Mouse (Mus musculus) cerebellum, postnatal 10 days (tissue): Measurements from ENCODE around the gene Rhbdd1.

Experiments used
- DNase-seq, 2 experiments: peaks; one replicate each; pipeline ENCODE4 v3.0.0; 2021; ENCODE audit warnings: mixed read lengths in 2 of 2

The Rhbdd1 gene

GRCm38 (mm10) chr1:82371636-82372428, 55.6 kb downstream of the Rhbdd1 start:
- no peak for DNase-seq

GRCm38 (mm10) chr1:82373924-82374323, 57.7 kb downstream of the Rhbdd1 start:
- DNase-seq: no peak

DNA sequence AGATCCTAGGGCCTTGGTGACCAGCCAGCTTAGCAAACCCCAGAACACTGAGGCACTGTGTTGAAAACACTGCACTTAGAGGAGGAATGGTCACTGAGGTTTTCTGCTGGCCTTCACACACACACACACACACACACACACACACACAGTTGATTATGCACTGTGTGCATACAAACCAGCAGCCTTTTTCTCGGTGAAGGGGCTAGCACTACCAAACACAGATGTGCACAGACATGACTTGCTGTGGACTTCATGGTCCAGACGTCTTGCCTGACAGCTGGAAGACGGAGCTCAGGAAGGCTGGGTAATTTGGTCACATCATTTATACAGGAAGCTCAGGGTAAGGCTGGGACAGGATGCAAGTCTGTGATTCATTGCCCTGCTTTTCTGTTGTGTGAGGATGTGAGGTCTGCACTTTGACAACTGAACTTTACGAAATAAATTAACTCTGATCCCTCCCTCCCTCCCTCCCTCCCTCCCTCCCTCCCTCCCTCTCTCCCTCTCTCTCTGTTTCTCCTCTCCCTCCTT, 58.6 kb downstream of the Rhbdd1 start:
- DNase-seq: no peak

DNA sequence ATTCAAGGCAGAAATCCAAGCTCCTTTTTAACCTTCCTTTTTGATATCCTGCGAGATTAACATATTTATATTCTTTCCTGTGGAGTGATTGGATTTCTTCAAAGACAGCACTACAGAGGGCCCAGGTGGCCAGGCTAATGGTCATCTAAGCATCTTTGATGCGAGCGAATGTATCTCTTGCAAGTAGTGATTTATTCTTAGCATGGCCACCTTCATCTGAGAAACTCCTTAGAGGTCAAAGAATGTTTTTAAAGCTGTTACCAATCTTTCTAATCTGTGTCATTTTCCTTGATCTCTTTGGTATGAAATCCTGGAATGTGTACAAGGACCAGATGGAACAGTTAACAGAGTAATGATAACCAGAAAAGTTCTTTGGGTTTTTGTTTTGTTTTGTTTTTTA, 59.2 kb downstream of the Rhbdd1 start:
- no peak for DNase-seq

DNA sequence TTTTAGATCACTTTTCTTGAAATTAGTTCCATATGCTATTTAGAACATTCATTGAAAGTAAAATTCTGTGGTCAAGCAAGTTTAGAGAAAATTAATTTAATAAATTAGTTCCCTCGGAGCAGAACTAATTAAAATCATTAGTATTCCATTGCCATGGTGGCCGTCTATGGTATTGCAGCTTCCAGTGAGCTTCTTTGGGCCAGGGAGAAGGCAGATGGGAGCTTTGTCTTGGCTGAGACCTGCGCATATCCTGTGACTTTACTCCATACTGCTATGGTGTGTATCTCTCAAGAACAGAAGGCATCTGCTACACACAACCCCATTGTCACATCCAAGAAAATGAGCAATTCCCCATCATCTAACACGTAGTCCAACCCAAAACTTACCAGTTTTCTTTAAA, 65.7 kb downstream of the Rhbdd1 start:
- DNase-seq: peak; percentile 51 to 57

GRCm38 (mm10) chr1:82384106-82384505, 67.9 kb downstream of the Rhbdd1 start:
- DNase-seq: peak; percentile 73 to 79

- peak; percentile 21 to 31 for DNase-seq
Observed at GRCm38 (mm10) chr1:82385054-82385453, 68.8 kb downstream of the Rhbdd1 start.

GRCm38 (mm10) chr1:82385827-82386230, 69.6 kb downstream of the Rhbdd1 start:
- peak; percentile 56 to 59 for DNase-seq

- DNase-seq: no peak
Observed at GRCm38 (mm10) chr1:82386814-82387771, 70.8 kb downstream of the Rhbdd1 start.

DNA sequence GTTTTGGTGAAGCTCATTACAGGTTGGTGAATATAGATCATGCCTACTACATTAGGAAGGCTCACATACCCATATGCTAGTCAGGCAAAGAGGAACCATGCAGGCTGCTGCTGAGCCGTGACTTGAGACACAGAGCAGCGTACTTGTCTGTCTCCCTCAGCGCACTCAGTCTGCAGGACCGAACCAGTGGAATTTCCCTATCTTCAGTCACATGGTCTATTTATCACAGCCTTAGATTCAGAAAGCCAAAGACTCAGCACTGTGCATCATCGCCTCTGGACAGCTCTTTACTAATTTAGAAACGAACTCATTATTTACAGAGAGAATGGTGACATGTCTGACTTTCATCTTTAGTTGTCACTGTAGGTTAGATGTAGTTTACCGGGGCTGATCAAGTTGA, 73.1 kb downstream of the Rhbdd1 start:
- DNase-seq: no peak

DNA sequence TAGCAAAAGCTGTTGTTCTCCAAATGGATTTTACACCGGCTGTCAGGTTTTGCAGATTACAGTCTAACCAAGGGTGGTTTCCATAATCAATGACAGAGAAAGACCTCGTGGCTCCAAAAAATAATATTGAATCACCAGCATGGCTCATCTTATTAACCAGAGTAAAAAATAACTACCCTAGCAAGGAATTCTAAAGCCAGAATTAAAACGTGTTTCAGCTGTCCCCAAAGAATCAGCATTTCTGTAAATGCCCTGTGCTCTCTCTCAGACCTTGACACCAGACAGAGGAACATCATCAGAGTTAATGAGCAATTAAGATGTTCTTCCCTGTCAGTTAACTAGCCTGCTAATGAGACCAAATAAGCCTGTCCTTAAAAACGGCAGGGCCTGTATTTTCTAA, 79.1 kb downstream of the Rhbdd1 start:
- no peak for DNase-seq

- no peak for DNase-seq
Observed at GRCm38 (mm10) chr1:82407786-82408185, 91.5 kb downstream of the Rhbdd1 start.

DNA sequence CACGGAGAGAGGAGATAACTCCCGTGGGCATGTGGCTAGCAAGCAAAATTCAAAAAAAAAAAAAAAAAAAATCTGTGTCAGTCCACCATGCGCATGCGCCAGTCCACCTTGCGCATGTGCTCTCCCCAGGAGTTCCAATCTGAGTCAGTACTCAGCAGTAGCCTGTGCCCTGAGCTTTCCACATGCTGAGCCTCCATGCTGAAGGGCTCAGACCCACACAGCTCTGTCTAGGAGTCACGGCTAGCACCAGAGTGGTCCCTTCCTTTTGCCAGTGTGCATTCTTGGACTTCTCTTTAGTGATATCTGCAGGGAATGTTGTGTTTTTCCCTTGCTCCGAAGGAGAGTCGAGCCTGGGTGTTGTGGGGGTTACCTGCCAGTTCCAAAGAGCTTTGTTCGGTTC, 93.0 kb downstream of the Rhbdd1 start:
- DNase-seq: no peak

DNA sequence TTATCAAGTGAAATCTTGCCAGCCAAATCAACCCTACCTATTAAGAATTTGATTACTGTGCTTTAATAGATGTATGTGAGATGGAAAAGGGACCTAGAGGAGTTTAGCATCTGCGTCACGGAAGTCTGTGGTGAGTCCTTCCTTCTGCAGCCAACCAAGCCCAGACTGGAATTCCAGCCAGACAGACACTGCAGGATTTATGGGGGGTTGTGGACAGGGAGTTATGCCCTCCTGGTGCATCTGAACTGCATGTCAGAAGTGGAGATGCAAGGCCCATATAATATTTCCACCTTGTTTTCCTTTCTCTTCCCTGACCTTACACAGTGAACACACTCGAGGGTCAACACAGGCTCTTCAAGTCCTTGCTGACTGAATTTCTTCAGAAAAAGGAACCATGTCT, 94.3 kb downstream of the Rhbdd1 start:
- no peak for DNase-seq

DNA sequence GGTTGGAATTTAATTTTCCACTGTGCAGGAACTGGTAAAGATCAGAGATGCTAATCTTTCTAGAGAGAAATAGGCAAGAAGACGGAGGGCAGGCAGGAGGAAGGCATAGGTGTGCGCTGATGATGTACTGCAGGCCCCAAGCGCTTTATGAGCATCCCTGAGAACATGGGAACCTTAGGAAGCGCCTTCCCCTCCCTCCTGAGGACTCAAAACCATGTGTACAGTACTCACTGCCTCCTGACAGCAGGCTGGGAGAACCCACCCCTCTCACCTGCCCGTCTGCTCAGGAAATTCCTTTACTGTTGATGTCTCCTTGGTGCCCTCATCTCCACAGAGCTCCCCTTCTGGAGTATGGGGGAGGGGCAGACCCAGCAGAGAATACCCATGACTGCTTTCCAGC, 95.3 kb downstream of the Rhbdd1 start:
- DNase-seq: no peak

DNA sequence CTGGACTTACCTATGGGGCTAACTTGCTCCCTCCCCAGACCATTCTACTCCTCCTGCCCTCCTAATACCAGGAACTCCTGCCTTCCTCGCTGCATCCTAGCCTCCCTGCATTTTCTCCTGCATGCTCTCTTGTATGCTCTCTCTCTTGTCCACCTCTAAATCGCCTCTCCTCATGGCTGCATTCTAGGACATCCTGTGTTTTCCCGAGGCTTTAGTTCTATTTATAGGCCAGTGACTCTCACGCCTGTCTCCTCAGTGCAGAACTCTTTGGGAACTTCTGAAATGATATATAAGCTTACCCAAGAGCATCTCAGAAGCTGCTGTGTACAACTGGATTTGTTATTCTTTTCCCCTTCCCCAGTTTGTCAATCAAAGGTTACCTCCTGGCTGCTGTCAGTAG, 95.8 kb downstream of the Rhbdd1 start:
- no peak for DNase-seq

DNA sequence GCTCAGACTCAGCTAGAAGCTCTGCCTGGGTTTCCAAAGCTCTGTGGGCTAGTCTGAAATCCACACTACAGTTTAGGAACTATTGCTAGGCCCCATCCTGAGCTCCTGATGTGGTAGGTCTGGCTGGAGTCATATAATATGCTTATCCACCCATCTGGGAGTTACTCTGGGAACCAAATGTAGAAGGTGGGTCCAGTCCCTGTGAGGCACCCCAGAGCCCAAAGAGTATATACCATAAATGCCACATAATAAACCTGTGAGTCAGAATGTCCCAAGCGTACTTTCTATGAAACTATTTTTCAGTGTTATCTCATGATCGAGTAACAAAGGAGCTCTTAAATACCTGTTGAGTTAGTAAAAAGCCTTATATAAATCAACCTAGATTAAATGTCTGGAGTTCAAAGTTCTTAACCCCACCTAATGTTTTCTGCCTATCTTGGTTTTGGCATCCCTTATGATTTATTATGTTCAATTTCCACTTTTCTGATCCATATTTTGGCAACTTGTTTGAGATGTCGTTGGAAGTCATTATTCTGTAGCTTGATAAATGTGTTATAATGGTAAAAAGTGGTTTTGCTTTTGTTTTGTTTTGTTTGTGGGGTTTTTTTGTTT, 98.3 kb downstream of the Rhbdd1 start:
- no peak for DNase-seq

DNA sequence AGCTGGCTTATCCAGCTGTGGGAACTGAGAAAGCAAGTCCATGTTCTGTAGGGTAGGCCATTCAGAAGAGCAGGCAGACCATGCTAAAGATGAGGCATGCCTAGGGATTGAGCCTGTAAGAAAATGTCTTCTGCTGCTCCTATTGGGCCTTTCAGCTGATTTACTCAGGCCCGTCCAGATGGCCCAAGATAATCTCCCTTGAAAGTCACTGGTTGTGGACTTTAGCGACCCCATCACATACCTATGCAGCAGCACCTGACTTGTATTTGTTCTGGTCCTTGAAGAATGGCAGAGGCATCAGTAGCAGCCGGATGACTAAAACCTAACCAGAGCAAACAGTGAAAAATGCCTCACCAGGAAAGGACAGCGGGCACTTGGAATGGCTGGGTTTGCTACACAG, 99.4 kb downstream of the Rhbdd1 start:
- DNase-seq: no peak

DNA sequence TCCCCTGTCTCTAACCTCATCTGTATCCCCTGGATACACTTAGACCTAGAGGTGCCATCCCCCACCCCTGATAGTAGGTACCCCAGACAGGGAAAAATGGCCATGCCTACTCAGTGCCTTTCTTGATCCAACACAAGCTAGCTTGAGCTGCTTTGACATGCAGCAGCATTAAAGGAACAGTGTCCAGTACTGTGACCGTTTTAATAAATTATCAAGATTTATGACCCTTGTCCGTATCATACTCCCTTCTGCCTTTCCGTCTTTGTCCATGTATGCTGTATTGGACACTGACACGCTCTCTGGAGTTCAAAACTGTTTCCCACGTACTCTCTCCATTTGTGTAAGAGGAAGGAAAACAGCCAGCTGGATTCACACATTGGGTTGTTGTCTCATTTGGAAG, 111.5 kb downstream of the Rhbdd1 start:
- no peak for DNase-seq

DNA sequence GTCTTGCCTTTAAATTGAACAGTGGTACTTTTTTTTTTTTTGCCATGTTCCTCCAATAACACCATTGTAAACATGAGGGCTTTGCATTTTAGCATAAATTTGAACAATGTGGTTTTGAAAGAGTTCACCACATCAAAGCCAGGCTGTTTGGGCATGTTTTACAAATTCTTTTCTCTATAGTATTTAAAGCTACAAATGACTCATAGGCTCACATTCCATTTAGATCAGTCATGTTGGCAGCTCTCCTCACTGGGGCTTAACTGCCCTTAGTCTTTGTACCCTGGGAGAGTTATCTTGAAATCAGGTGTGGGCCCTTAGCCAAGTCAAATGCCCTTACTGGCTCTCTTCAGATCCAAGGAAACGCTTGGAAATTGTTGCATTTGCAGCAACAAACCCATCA, 112.8 kb downstream of the Rhbdd1 start:
- DNase-seq: no peak

- DNase-seq: peak; percentile 88 to 89
Observed at GRCm38 (mm10) chr1:82432919-82433648, 116.8 kb downstream of the Rhbdd1 start.

DNA sequence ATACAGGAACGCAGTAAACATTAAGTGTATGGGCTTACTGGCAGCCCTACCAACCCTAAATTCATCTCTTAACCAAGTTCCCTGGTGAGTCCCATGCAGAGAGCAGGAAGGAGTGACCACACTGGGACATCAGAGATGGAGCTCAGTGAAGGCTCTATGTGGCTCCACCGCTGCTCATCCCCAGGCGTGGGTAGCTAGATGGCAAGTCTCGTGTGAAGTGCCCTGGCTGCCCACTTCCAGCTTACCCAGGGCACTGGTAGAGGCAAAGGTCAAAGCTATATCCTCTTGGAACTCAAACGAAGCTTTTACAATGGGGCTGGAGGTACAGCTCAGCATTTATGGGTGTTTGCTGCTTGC, 117.4 kb downstream of the Rhbdd1 start:
- DNase-seq: no peak

GRCm38 (mm10) chr1:82437273-82437672, 121.0 kb downstream of the Rhbdd1 start:
- peak; percentile 18 to 38 for DNase-seq
